16 mouse cellular contexts compared by ENCODE assay signal in genomic region chr10:29459632-29460031, GRCm38 (mm10).
A peak's percentile ranks its signal among the peaks of the same experiment; 100 is the strongest.
DNase-seq lines count a peak whose midpoint lies in the region; ATAC-seq and TF ChIP-seq lines count a peak whose summit lies in the region.
"Had no signal": no experiment of that assay in that cellular context is flagged by ENCODE, and none has a peak within 500 bp of the region (broad histone marks: within the 10 kb centered on the region; RNA-seq: fewer than 3 reads in every experiment).

No protein-coding gene starts in this region.

- H3K4me2 ChIP-seq in embryonic facial prominence, embryonic 11.5 days (ENCODE audit: low read depth, low read length): no peak overlapping the region
- H3K4me2 ChIP-seq: liver, embryonic 12.5 days; midbrain, embryonic 15.5 days had no signal

- intact Hi-C loops in left cerebral cortex, adult 2 months (cut with DNase I): no loop called here
- intact Hi-C loops in left cerebral cortex, postnatal 10 days (cut with DNase I): no loop called here

- no peak for ATAC-seq in embryonic facial prominence, embryonic 11.5 days (replicated peaks; ENCODE audit: insufficient number of reproducible peaks, low FRiP score, low TSS enrichment, low read depth)
- no peak for ATAC-seq in activated CD4-positive, CD25-positive, alpha-beta regulatory T cell, adult 4 months
- ATAC-seq: inflammation-experienced regulatory T-cells, adult 6 months; liver, embryonic 12.5 days; midbrain, embryonic 15.5 days had no signal

- no peak overlapping the region for H3K27ac ChIP-seq in embryonic facial prominence, embryonic 11.5 days (replicated peaks; ENCODE audit: low read depth, low read length)
- no peak overlapping the region for H3K27ac ChIP-seq in embryonic facial prominence, embryonic 10.5 days (replicated peaks)
- H3K27ac ChIP-seq in left cerebral cortex, adult 2 months: no peak overlapping the region
- H3K27ac ChIP-seq: liver, embryonic 12.5 days; midbrain, embryonic 15.5 days had no signal

- peak; percentile 49 for TF ChIP-seq CTCF in left cerebral cortex, adult 2 months (IDR thresholded peaks at IDR 0.05)

- H3K27me3 ChIP-seq in embryonic facial prominence, embryonic 11.5 days (ENCODE audit: control insufficient read depth, insufficient read depth, low read length): no peaks in the 10 kb centered on the region
- H3K27me3 ChIP-seq in embryonic facial prominence, embryonic 10.5 days (replicated peaks; ENCODE audit: low read depth, poor library complexity, severe bottlenecking): no peaks in the 10 kb centered on the region
- H3K27me3 ChIP-seq: liver, embryonic 12.5 days; midbrain, embryonic 15.5 days had no signal

- no peaks in the 10 kb centered on the region for H3K9me3 ChIP-seq in embryonic facial prominence, embryonic 11.5 days (replicated peaks; ENCODE audit: control insufficient read depth, low read length)
- no peaks in the 10 kb centered on the region for H3K9me3 ChIP-seq in embryonic facial prominence, embryonic 10.5 days
- H3K9me3 ChIP-seq: liver, embryonic 12.5 days; midbrain, embryonic 15.5 days had no signal

- peak; percentile 16 for DNase-seq in embryonic facial prominence, embryonic 11.5 days (ENCODE audit: low spot score)
- DNase-seq in embryonic facial prominence, embryonic 10.5 days (ENCODE audit: low spot score): no peak
- DNase-seq in left cerebral cortex, adult 2 months (ENCODE audit: extremely low spot score in 1 of 2, low spot score in 2 of 2): no peak
- DNase-seq in left cerebral cortex, postnatal 10 days (ENCODE audit: extremely low spot score in 1 of 2, low spot score in 2 of 2): no peak
- DNase-seq in MEL-GATA-1-ER (ENCODE audit: extremely low read depth, low read depth): peak; percentile 8
- peak; percentile 5 for DNase-seq in fibroblast of lung, adult 2 months (ENCODE audit: low read depth)
- DNase-seq in right cerebral cortex, postnatal 4 days: no peak
- DNase-seq: adrenal gland, postnatal 36 days; cerebellum, adult 11-12 months; heart, postnatal 14 days; kidney, postnatal 36 days; lung, postnatal 4 days had no signal

- no peaks in the 10 kb centered on the region for H3K36me3 ChIP-seq in embryonic facial prominence, embryonic 11.5 days (replicated peaks; ENCODE audit: control insufficient read depth, insufficient read depth, low read depth, low read length)
- no peaks in the 10 kb centered on the region for H3K36me3 ChIP-seq in embryonic facial prominence, embryonic 10.5 days (replicated peaks)
- H3K36me3 ChIP-seq: liver, embryonic 12.5 days; midbrain, embryonic 15.5 days had no signal

- 69% methylated on average over 2 of the region's 2 CpGs for WGBS in embryonic facial prominence, embryonic 11.5 days
- 61% methylated on average over 2 of the region's 2 CpGs for WGBS in embryonic facial prominence, embryonic 10.5 days

- no peak overlapping the region for H3K4me3 ChIP-seq in embryonic facial prominence, embryonic 11.5 days (ENCODE audit: low read depth, low read length)
- no peak overlapping the region for H3K4me3 ChIP-seq in embryonic facial prominence, embryonic 10.5 days
- H3K4me3 ChIP-seq in left cerebral cortex, adult 2 months: no peak overlapping the region
- H3K4me3 ChIP-seq: liver, embryonic 12.5 days; midbrain, embryonic 15.5 days had no signal

- no peaks in the 10 kb centered on the region for H3K4me1 ChIP-seq in embryonic facial prominence, embryonic 11.5 days (ENCODE audit: control insufficient read depth, insufficient read depth, low read length)
- no peaks in the 10 kb centered on the region for H3K4me1 ChIP-seq in embryonic facial prominence, embryonic 10.5 days
- H3K4me1 ChIP-seq: liver, embryonic 12.5 days; midbrain, embryonic 15.5 days had no signal

- no peak overlapping the region for H3K9ac ChIP-seq in embryonic facial prominence, embryonic 11.5 days (replicated peaks; ENCODE audit: low read length)
- H3K9ac ChIP-seq: liver, embryonic 12.5 days; midbrain, embryonic 15.5 days had no signal

Comparison
In these comparisons a context has a peak if more than half of its experiments do, and no peak if none do; other contexts are left out.
1. DNase-seq: peak in embryonic facial prominence, embryonic 11.5 days (single experiment), MEL-GATA-1-ER (single experiment) and fibroblast of lung, adult 2 months (single experiment); none in embryonic facial prominence, embryonic 10.5 days (single experiment), left cerebral cortex, adult 2 months (0 of 2), left cerebral cortex, postnatal 10 days (0 of 2) and right cerebral cortex, postnatal 4 days (single experiment).